Mouse (Mus musculus) embryo, embryonic 10 days (tissue): ENCODE results near the gene Mrtfb.
"Not testable (repeated sequence)": the region's sequence is repeated elsewhere in the genome, so short reads cannot be mapped to it uniquely, and the experiment has no call there.

Source experiments
- DNase-seq: peaks from one replicate; pipeline ENCODE4 v3.0.0-alpha.2; 2015; ENCODE audit warnings: low spot score

Mrtfb gene

GRCm38 (mm10) chr16:13276258-13276657 lies 20.0 kb downstream of the Mrtfb start:
- no peak for DNase-seq

DNA sequence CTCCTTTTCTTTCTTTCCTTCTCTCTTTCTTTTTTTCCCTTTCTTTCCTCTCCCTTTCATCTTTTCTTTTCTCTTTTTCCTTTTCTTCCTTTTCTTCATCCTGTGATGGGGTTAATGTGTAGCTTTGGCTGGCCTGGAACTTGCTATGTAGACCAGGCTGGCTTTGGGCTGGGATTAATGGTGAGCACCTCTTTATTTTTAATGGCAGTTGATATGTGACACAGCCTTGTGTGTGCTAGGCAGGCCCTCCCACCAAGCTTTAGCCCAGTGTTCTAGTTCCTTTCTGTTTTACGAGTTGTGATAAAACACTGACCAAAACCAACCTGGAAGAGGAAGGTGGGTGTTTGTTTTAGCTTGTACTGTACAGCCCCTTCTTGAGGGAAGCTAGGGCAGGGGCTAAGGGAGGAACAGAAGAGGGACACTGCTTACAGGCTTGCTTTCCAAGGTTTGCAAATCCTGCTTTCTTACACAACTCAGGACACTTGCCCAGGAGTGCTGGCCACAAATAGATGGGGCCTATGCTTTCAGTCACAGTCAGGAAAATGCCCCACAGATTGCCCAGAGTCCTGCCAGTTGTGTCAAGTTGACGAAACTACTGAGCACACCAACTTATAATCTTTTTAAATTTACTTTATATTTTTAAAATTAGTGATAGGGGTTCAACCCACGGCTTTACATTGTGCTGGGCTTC lies 20.6 kb downstream of the Mrtfb start:
- no peak for DNase-seq

GRCm38 (mm10) chr16:13286425-13286824 lies 30.1 kb downstream of the Mrtfb start:
- DNase-seq: not testable (repeated sequence)

DNA sequence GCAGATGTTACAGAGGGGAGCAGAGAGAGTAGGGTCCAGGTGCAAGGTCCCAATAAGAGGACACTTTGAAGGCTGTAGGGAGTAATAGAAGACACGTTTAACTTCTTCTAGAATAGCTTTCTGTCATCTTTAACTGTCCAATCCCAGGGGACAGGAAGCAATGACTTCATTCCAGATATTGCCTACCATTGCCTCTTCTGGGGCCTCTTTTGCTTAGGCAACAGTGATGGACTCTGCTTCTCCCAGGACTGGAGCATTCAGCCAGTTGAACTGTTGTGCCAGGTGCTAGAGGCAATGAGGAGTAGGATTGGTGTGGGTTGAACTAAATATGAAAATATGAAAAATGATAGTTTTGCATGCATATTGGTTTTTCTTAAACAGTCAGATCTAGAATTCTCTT lies 41.6 kb downstream of the Mrtfb start:
- DNase-seq: no peak

- no peak for DNase-seq
Observed at GRCm38 (mm10) chr16:13298991-13299390, 42.7 kb downstream of the Mrtfb start.

DNA sequence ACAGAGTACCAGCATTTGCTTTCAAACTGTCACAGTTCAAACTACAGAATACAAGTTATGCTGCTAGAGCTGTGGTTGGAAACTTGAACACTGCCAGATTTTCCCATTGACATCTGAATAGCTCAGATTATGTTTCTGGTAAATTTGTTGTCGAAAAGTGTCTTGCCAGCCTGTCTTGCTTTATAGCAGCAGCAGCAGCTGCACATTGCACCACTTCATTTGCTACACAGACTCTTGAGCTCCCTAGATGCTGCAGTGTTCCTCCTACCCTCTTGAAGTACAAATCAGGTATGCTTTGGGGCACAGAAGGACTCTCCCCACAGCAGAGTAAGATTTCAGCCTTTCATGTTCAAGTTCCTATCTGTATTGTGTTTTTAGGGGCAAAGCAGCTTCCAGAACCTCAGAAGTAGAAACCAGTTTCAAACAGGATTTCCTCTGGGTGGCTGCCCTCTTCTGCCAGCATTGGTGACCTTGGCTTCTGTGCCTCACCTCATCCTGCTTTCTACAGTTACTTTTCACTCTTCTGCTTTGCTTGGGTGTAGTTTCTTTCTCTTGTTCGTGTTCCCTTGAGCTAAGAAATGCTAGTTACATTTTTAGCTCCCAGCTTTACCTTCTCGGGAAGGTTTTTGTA lies 49.9 kb downstream of the Mrtfb start:
- DNase-seq: no peak

GRCm38 (mm10) chr16:13310096-13310683 lies 53.9 kb downstream of the Mrtfb start:
- DNase-seq: no peak

DNA sequence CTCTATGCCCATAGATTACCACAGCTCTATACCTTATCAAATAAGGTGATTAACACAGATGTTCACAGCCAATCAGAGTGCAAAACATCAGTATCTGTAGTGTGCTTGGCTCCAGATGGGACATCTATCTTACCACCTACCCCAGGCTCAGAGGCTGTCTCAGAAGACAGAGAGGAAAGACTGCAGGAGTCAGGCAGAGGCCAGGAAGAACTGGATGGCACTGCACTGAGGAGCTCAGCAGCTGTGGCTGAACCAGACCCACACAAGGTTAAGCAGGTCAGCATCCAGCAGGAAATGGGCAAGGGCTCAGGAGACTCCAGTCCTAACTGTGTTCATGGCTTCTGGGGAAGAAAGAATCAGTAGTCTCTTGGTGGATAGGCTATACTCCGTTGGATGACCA lies 55.1 kb downstream of the Mrtfb start:
- DNase-seq: peak; percentile 48

GRCm38 (mm10) chr16:13313096-13313719 lies 56.9 kb downstream of the Mrtfb start:
- DNase-seq: no peak

DNA sequence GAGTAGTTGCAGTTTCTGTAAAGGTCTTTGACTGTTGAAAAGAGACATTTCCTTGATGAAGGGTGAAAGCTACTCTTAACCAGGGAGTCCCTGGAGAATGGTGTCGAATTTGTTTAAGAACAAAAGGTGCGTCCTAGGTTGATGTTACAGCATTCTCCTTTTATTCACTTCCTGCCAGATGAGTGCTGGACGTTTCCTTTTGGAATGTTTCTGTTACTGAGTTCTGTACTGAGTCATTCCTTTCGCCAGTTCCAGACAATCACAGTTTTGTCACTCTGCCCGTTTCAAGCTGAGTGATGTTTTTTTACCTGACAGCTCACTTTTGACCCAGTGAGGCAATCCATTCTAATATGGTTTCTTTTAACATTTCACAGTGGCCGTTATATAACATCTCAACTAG lies 67.5 kb downstream of the Mrtfb start:
- no peak for DNase-seq

DNA sequence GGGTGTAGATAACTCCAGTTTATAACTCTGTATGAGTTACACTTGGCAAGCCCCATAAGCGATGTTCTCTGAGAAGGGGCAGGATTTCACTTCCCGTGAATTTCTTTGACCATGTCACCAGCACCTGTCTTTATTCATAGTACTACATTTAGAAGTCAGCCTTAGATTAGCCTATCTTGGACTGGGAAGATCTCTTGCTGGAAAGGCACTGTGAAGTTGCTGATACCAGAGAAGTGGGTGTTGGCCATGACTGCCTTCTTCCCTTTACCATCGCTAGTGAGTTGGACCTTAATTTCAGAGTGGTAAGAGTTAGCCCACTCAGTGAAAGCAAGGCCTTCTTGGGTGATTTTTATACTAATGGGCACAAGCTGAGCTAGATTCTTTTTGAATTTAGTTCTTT lies 70.3 kb downstream of the Mrtfb start:
- no peak for DNase-seq

DNA sequence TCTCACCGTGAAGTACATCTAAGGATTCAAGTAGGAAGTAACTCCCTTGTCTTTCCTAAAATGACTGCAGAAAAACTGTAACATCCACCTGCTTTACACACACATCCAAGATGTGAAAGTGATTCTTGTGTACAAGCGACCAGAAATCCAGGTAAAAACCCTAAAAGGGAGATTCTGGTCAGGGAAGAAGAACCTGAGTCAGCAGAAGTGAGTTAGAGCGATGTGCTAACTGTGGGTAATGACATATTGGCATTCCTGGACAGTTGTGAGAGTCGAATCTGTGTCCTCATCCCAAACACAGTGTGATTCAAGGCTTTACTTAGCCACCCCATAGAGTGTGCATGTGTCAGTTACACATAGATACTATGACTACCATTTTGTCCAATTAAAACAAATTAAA lies 72.4 kb downstream of the Mrtfb start:
- DNase-seq: no peak

DNA sequence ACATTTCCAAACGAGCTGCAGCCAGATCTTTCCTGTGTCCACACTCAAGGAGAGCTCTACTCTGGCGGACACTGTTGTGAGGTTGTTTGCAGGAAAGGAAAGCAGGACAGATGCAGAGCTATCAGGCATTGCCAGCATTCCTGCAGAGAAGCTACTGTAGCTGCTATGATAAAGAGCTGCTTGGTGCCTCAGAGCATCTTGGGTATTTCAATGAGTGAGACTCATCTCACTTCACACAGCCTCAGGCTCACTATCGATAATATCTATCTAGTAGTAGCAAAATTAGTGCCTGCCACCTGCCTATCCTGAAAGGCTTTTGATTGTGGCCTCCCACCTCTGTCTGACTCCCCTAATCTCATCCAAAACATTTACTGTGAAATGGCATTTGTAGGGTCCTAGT lies 73.4 kb downstream of the Mrtfb start:
- peak; percentile 4 for DNase-seq

GRCm38 (mm10) chr16:13330221-13330659 lies 74.0 kb downstream of the Mrtfb start:
- peak; percentile 3 for DNase-seq

GRCm38 (mm10) chr16:13331898-13332297 lies 75.6 kb downstream of the Mrtfb start:
- DNase-seq: peak; percentile 2

GRCm38 (mm10) chr16:13332536-13332935 lies 76.3 kb downstream of the Mrtfb start:
- DNase-seq: peak; percentile 1

DNA sequence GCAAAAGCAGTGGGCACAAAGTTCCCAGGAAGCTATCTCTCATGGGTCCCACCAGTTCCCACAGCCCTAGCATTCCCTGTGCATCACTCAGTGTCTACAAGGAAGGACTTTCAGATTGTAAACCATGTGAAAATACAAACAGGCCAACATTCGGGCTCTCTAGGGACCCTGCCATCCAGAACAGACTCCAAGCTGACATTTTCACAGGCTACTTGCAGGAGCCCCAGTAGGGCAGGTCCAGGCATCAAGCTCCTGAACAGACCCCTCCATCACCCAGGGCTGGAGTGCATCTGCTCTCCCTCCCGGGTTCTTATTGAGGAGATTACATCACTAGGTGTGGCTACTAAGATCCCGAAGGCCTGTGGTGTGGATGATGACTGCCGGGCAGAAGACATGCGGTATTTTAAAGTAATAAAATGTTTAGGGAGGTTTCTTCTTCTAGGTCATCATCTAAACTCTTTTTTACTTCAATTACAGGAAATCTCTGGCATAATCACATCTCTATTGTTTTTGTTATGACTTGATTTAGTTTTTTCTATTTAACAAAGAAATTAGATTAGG lies 77.6 kb downstream of the Mrtfb start:
- DNase-seq: no peak

DNA sequence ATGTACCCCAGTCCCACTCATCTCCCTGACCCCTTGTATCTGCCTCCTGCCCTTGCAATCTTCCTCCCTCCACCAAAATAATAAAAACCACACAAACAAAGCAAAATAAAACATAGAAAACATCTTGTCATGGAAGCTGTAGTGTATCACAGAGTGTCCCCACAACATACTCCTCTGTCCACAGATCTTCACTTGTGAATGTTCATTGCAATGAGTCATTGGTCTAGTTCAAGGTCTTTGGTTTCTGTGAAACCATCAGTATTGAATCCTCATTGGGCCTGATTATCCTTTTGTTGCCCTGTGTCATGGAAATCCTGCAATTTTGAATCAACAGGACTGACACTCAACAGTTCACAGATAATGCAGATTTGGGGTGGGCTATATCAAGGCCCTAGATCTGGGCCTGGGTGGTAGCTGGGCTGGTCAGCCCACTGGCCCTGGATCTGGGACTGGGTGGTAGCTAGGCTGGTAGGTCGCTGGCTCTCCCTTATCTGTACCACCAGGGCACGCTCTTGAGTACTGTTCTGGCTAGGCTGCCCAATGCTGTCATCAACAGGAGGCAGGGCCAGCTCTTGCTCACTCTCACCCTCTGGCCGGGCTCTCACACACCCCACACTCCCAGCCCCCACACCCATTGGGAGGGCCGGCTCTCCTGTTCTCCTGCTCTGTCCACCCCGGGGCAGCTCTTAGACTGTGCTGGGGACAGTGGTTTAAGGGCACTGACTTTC lies 80.4 kb downstream of the Mrtfb start:
- DNase-seq: no peak

- DNase-seq: no peak
Observed at GRCm38 (mm10) chr16:13338094-13338493, 81.8 kb downstream of the Mrtfb start.

DNA sequence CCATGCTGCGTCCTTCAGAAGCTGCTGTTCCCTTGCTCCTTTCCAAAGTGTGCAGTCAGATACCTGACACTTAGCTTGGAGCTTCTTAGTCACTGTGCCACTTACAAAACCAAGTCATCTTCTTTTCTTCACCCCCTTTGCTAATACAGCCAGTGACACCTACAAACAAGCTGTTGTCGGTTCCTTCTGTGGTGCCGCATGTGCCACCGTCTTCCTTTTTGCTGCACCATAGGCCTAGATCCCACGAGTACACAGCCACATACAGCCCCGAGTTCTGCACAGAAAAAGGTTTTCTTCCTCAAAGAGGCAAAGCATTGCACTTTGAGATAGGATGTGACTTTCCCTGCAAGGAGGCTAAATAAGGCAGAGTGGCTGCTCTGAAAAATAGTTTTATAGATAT lies 83.2 kb downstream of the Mrtfb start:
- DNase-seq: no peak

DNA sequence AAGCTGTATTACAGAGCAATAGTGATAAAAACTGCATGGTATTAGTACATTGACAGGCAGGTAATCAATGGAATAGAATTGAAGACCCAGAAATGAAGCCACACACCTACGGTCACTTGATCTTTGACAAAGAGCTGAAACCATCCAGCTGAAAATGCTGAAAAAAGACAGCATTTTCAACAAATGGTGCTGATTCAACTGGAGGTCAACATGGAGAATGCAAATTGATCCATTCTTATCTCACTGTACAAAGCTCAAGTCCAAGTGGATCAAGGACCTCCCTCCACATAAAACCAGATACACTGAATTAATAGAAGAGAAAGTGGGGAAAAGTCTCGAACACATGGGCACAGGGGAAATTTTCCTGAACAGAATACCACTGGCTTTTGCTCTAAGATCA lies 89.5 kb downstream of the Mrtfb start:
- DNase-seq: not testable (repeated sequence)

DNA sequence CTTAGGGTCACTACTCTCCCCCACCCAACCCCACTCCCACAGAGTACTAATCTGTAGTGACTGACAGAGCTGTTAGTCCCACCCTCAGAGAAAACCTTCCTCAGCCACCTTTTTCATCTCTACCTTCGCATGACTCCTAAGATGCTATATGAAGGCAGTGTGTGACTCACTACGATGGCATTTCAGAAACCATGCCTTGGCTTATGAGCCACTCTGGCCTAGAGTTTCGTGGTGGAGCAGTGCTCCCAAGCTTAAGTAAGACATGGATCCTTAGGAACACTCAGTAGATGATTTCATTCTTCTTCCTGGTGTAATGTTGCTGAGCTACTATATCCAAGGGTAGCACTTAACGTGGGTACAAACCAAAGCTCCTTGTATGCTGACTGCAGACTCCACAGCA lies 94.4 kb downstream of the Mrtfb start:
- DNase-seq: no peak
